Mouse (Mus musculus): ENCODE measurements around the gene Cds1. TPM values are rescaled to one million over a fixed set of nuclear protein-coding genes. Genes with fewer than 3 reads are reported as not detected.
"Not testable (repeated sequence)": the region's sequence is repeated elsewhere in the genome, so short reads cannot be mapped to it uniquely, and the experiment has no call there.

The Cds1 gene
- polyA plus RNA-seq, 1 experiment from 2014 or later = 2.3 TPM

DNA sequence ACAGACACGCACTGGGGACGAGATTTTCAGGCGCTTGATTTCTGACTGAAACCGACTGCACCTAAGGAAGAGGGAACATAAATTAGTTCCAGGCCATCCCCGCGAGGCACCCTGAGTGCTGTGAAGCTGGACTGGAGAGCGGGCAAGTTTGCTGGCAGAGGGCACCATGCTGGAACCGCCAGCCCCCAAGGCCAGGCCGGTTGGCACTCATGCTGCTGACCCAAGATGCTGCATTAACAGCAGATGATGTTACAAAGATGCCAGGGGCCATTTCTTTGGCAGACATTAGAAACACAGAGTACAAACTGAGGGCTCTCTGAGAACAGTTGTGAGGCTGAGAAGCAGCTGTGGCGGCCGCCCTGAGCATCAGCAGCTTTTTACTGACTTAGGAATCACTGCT is 71.3 kb downstream of the Cds1 start:
- H3K9me3 ChIP-seq (replicated peaks) = no peaks in the 10 kb centered on the region
- H3K4me3 ChIP-seq = no peak overlapping the region
- WGBS = 94% methylated on average over 11 of the region's 11 CpGs
- H3K27me3 ChIP-seq = no peaks in the 10 kb centered on the region
- no peak for ATAC-seq
- H3K4me2 ChIP-seq = no peak overlapping the region
- H3K4me1 ChIP-seq = no peaks in the 10 kb centered on the region
- H3K27ac ChIP-seq = no peak overlapping the region
- H3K9ac ChIP-seq = no peak overlapping the region
- peaks cover 93% of the 10 kb centered on the region for H3K36me3 ChIP-seq (ENCODE audit: poor library complexity, severe bottlenecking)

- not testable (repeated sequence) for ATAC-seq; H3K27me3 ChIP-seq; H3K4me3 ChIP-seq; H3K9ac ChIP-seq; H3K4me1 ChIP-seq; H3K27ac ChIP-seq; H3K4me2 ChIP-seq; H3K9me3 ChIP-seq (replicated peaks)
- H3K36me3 ChIP-seq (ENCODE audit: poor library complexity, severe bottlenecking) = peaks cover 93% of the 10 kb centered on the region
- WGBS = 98% methylated on average over 2 of the region's 2 CpGs
Observed at GRCm38 (mm10) chr5:101837605-101838004, 72.7 kb downstream of the Cds1 start.

DNA sequence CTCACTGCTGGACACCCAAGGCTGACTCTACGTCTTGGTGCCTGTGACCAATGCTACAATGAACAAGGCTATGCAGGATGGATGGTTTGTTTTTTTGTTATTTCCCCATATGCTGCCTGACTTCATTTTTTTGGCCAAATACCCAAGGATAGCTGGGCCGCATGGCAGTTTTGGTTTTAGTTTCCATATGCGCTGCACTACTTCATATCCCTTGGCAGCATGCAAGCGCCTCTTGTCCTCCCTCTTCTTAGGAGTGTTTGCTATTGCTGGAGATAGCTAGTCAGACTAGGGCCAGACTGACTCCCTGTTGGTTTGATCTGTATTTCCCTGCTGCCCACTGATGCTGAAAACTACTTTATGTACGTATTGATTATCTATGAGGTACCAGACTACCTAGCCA is 75.5 kb downstream of the Cds1 start:
- H3K4me1 ChIP-seq = no peaks in the 10 kb centered on the region
- no peak overlapping the region for H3K4me3 ChIP-seq
- 99% methylated on average over 5 of the region's 5 CpGs for WGBS
- no peaks in the 10 kb centered on the region for H3K9me3 ChIP-seq (replicated peaks)
- no peak overlapping the region for H3K4me2 ChIP-seq
- peaks cover 98% of the 10 kb centered on the region for H3K36me3 ChIP-seq (ENCODE audit: poor library complexity, severe bottlenecking)
- H3K9ac ChIP-seq = no peak overlapping the region
- no peak for ATAC-seq
- H3K27ac ChIP-seq = no peak overlapping the region
- H3K27me3 ChIP-seq = no peaks in the 10 kb centered on the region

DNA sequence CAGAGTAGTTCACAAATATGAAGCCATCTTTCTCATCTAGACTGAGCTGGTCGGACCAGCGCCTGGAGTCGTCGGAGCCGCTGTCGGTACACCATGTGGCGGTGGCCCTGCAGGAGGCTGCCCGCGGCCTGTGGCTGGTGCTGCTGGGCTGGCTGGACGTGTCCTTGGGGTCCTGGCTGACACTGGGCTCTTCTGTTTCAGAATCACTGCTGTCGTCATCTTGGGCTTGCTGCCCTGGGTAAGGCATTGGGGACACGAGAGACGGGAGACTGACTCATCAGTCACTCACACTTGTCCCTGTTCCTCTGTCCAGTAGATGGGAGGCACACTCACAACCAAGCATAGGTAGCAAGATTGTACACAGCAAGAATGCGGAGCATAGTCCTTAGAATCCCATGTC is 80.1 kb downstream of the Cds1 start:
- H3K9ac ChIP-seq = no peak overlapping the region
- no peak overlapping the region for H3K27ac ChIP-seq
- no peak overlapping the region for H3K4me3 ChIP-seq
- ATAC-seq = no peak
- no peak overlapping the region for H3K4me2 ChIP-seq
- WGBS = 98% methylated on average over 14 of the region's 14 CpGs
- H3K4me1 ChIP-seq = no peaks in the 10 kb centered on the region
- no peaks in the 10 kb centered on the region for H3K9me3 ChIP-seq (replicated peaks)
- no peaks in the 10 kb centered on the region for H3K27me3 ChIP-seq
- peaks cover 99% of the 10 kb centered on the region for H3K36me3 ChIP-seq (ENCODE audit: poor library complexity, severe bottlenecking)

GRCm38 (mm10) chr5:101845930-101846329 is 81.0 kb downstream of the Cds1 start:
- H3K9me3 ChIP-seq (replicated peaks) = no peaks in the 10 kb centered on the region
- no peak overlapping the region for H3K4me2 ChIP-seq
- H3K9ac ChIP-seq = no peak overlapping the region
- H3K27ac ChIP-seq = no peak overlapping the region
- no peaks in the 10 kb centered on the region for H3K4me1 ChIP-seq
- no peak overlapping the region for H3K4me3 ChIP-seq
- WGBS = 95% methylated on average over 8 of the region's 8 CpGs
- no peaks in the 10 kb centered on the region for H3K27me3 ChIP-seq
- no peak for ATAC-seq
- peaks cover 99% of the 10 kb centered on the region for H3K36me3 ChIP-seq (ENCODE audit: poor library complexity, severe bottlenecking)

GRCm38 (mm10) chr5:101847323-101847722 is 82.4 kb downstream of the Cds1 start:
- Histone ChIP-seq H3K4me3 (no peak overlapping the region), H3K9me3 (replicated peaks) (no peaks in the 10 kb centered on the region), H3K4me1 (no peaks in the 10 kb centered on the region), H3K27ac (no peak overlapping the region), H3K27me3 (no peaks in the 10 kb centered on the region), H3K9ac (no peak overlapping the region), H3K36me3 (ENCODE audit: poor library complexity, severe bottlenecking) (peaks cover 99% of the 10 kb centered on the region), H3K4me2 (no peak overlapping the region)
- ATAC-seq = no peak
- WGBS = 87% methylated on average over 6 of the region's 7 CpGs

GRCm38 (mm10) chr5:101847762-101848161 is 82.8 kb downstream of the Cds1 start:
- Histone ChIP-seq H3K4me3 (no peak overlapping the region), H3K27ac (no peak overlapping the region), H3K27me3 (no peaks in the 10 kb centered on the region), H3K4me1 (no peaks in the 10 kb centered on the region), H3K4me2 (no peak overlapping the region), H3K9me3 (replicated peaks) (no peaks in the 10 kb centered on the region), H3K36me3 (ENCODE audit: poor library complexity, severe bottlenecking) (peaks cover 100% of the 10 kb centered on the region), H3K9ac (no peak overlapping the region)
- WGBS = 57% methylated on average over 4 of the region's 4 CpGs
- ATAC-seq = no peak

DNA sequence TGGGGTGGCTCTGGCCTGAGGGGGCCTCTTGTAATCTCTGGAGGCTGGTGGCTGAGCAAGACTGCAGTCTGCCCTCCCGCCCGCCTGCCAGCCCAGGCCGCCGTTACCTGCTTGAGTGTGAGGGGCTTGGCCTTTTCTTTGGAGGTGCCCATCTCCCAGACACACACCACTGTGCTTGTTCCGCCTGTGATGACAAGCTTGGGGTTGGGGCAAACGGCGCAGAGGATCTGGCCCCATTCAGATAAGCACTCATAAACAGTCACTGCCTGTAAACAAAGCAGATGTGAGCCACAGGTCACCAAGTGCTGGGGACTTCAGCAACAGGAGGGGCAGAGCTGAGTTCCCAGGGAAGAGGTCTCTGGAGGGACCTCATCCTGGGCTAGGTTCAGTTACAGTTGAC is 86.2 kb downstream of the Cds1 start:
- Histone ChIP-seq H3K4me1 (no peaks in the 10 kb centered on the region), H3K36me3 (ENCODE audit: poor library complexity, severe bottlenecking) (peaks cover 99% of the 10 kb centered on the region), H3K4me2 (no peak overlapping the region), H3K27me3 (no peaks in the 10 kb centered on the region), H3K4me3 (no peak overlapping the region), H3K9me3 (replicated peaks) (no peaks in the 10 kb centered on the region), H3K9ac (no peak overlapping the region), H3K27ac (no peak overlapping the region)
- WGBS = 97% methylated on average over 7 of the region's 7 CpGs
- ATAC-seq = no peak

DNA sequence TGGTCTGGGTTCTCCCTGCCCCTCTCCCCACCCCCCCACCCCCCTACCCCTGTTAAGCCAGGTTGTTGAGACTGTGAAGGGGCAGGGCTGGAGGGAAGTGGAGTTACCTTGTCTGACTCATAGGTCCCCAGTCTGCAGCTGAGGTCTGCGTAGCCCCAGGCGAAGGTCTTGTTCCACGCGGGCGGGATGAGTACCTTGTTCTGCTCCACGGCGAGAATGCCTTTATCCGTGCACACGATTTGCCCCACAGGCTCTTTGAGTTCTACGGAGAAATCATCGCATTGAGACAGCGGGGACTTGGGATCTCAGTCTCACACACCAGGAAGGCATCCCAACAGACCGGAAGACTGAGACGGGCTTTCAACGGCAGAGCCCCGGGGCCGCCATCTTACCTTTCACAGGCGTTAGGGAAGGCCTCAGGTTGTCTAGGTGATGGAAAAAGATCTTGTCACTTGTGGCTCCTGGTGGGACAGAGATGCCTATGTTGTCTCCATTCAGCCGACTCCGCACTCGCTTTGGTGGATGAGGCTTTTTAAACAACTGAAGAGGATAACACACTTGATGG is 87.3 kb downstream of the Cds1 start:
- H3K4me2 ChIP-seq = no peak overlapping the region
- no peak for ATAC-seq
- no peak overlapping the region for H3K9ac ChIP-seq
- peaks cover 95% of the 10 kb centered on the region for H3K36me3 ChIP-seq (ENCODE audit: poor library complexity, severe bottlenecking)
- no peaks in the 10 kb centered on the region for H3K27me3 ChIP-seq
- H3K4me1 ChIP-seq = no peaks in the 10 kb centered on the region
- H3K27ac ChIP-seq = no peak overlapping the region
- no peaks in the 10 kb centered on the region for H3K9me3 ChIP-seq (replicated peaks)
- H3K4me3 ChIP-seq = no peak overlapping the region
- 96% methylated on average over 21 of the region's 21 CpGs for WGBS

- WGBS = 95% methylated on average over 11 of the region's 11 CpGs
- peaks cover 95% of the 10 kb centered on the region for H3K36me3 ChIP-seq (ENCODE audit: poor library complexity, severe bottlenecking)
- no peaks in the 10 kb centered on the region for H3K9me3 ChIP-seq (replicated peaks)
- no peak overlapping the region for H3K4me3 ChIP-seq
- no peak overlapping the region for H3K27ac ChIP-seq
- no peaks in the 10 kb centered on the region for H3K4me1 ChIP-seq
- H3K4me2 ChIP-seq = no peak overlapping the region
- no peak overlapping the region for H3K9ac ChIP-seq
- no peak for ATAC-seq
- H3K27me3 ChIP-seq = no peaks in the 10 kb centered on the region
Observed at GRCm38 (mm10) chr5:101854100-101854499, 89.2 kb downstream of the Cds1 start.

GRCm38 (mm10) chr5:101854667-101855066 is 89.7 kb downstream of the Cds1 start:
- WGBS = 88% methylated on average over 7 of the region's 7 CpGs
- H3K4me3 ChIP-seq = no peak overlapping the region
- no peak for ATAC-seq

GRCm38 (mm10) chr5:101855475-101855874 is 90.5 kb downstream of the Cds1 start:
- no peak overlapping the region for H3K4me3 ChIP-seq
- no peak overlapping the region for H3K4me2 ChIP-seq
- 96% methylated on average over 16 of the region's 16 CpGs for WGBS
- no peak overlapping the region for H3K27ac ChIP-seq
- H3K9me3 ChIP-seq (replicated peaks) = no peaks in the 10 kb centered on the region
- peaks cover 94% of the 10 kb centered on the region for H3K36me3 ChIP-seq (ENCODE audit: poor library complexity, severe bottlenecking)
- no peak for ATAC-seq
- no peaks in the 10 kb centered on the region for H3K27me3 ChIP-seq
- no peak overlapping the region for H3K9ac ChIP-seq
- H3K4me1 ChIP-seq = no peaks in the 10 kb centered on the region

More at GRCm38 (mm10) chr5:101854667-101855066, 89.7 kb downstream of the Cds1 start:
- Histone ChIP-seq H3K27me3 (no peaks in the 10 kb centered on the region), H3K36me3 (ENCODE audit: poor library complexity, severe bottlenecking) (peaks cover 95% of the 10 kb centered on the region), H3K9ac (no peak overlapping the region), H3K9me3 (replicated peaks) (no peaks in the 10 kb centered on the region), H3K4me1 (no peaks in the 10 kb centered on the region), H3K4me2 (no peak overlapping the region), H3K27ac (no peak overlapping the region)

DNA sequence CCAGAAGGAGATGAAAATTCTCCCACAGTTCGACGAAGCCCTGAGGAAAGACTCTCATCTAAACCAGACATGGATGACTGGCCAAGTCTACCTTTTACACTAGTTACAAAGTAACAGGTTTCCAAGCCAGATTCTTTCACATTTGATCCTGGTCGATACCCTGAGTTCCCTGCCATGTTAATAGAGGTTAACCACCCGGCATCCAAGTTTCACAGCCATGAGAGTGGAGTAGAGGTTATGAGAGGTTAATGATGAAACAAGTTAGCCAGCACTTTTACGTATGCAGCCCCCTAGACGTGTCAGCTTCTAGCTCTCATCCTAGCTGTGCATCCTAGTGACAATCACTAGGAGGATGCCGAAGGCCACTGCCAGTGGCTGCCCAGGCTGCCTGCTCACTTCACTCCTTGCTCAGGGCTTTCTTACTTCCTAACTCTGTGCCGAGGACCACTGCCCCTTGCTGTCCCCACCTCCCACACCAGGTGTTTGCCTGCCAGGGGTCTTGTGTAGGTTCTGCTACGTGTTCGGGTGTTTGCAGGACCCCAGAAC is 94.0 kb downstream of the Cds1 start:
- H3K27me3 ChIP-seq = no peaks in the 10 kb centered on the region
- no peak overlapping the region for H3K4me3 ChIP-seq
- H3K27ac ChIP-seq = no peak overlapping the region
- ATAC-seq = no peak
- no peak overlapping the region for H3K4me2 ChIP-seq
- H3K4me1 ChIP-seq = no peaks in the 10 kb centered on the region
- no peak overlapping the region for H3K9ac ChIP-seq
- peaks cover 94% of the 10 kb centered on the region for H3K36me3 ChIP-seq (ENCODE audit: poor library complexity, severe bottlenecking)
- WGBS = 93% methylated on average over 10 of the region's 10 CpGs
- no peaks in the 10 kb centered on the region for H3K9me3 ChIP-seq (replicated peaks)

Measured in forebrain, embryonic 13.5 days (tissue).